9 mouse cellular contexts compared by ENCODE assay signal in genomic region chr9:107630576-107630975, GRCm38 (mm10). TPM values are rescaled to one million over a fixed set of nuclear protein-coding genes. Genes with fewer than 3 reads are reported as not detected.
DNase-seq lines count a peak whose midpoint lies in the region; ATAC-seq and TF ChIP-seq lines count a peak whose summit lies in the region.
"Had no signal": no experiment of that assay in that cellular context is flagged by ENCODE, and none has a peak within 500 bp of the region (broad histone marks: within the 10 kb centered on the region; RNA-seq: fewer than 3 reads in every experiment).

No protein-coding gene starts in this region.

- WGBS in hindbrain, embryonic 11.5 days = 0% methylated on average over 4 of the region's 4 CpGs

- peak overlapping the region; percentile 94 for H3K27ac ChIP-seq in gastrocnemius, adult 2 months
- peak overlapping the region; percentile 99 for H3K27ac ChIP-seq in hindbrain, embryonic 11.5 days (ENCODE audit: low read depth, low read length)

- peaks cover 61% of the 10 kb centered on the region for H3K4me1 ChIP-seq in hindbrain, embryonic 11.5 days (replicated peaks; ENCODE audit: control insufficient read depth, insufficient read depth, low read length)

- H3K4me3 ChIP-seq in gastrocnemius, adult 2 months = peak overlapping the region; percentile 98
- H3K4me3 ChIP-seq in hindbrain, embryonic 11.5 days (ENCODE audit: low read depth, low read length) = peak overlapping the region; percentile 25

- DNase-seq in gastrocnemius, adult 2 months = peak; percentile 54
- no peak for DNase-seq in gastrocnemius, postnatal 14 days
- DNase-seq in right cerebral cortex, postnatal 14 days = peak; percentile 57
- DNase-seq in right cerebral cortex, postnatal 25 days = no peak
- DNase-seq in hindbrain, embryonic 11.5 days (ENCODE audit: low spot score) = peak; percentile 89
- DNase-seq in lung, postnatal 10 days = peak; percentile 44
- DNase-seq in adrenal gland, adult 2 months = no peak

- ATAC-seq in hindbrain, embryonic 11.5 days (ENCODE audit: low FRiP score) = peak; percentile 57
- no peak for ATAC-seq in CD4-positive, CD25-positive, alpha-beta regulatory T cell, adult 4 months

- intact Hi-C loops in gastrocnemius, adult 2 months (cut with DNase I) = no loop called here
- intact Hi-C loops in gastrocnemius, postnatal 14 days (cut with DNase I; ENCODE audit: low total_unique reads) = no loop called here

- no peak for TF ChIP-seq CTCF in gastrocnemius, adult 2 months (IDR thresholded peaks at IDR 0.05)

- no peaks in the 10 kb centered on the region for H3K9me3 ChIP-seq in hindbrain, embryonic 11.5 days (ENCODE audit: control insufficient read depth, low read length)

- peak overlapping the region; percentile 51 for H3K4me2 ChIP-seq in hindbrain, embryonic 11.5 days (replicated peaks; ENCODE audit: low read depth, low read length)

- no peaks in the 10 kb centered on the region for H3K36me3 ChIP-seq in hindbrain, embryonic 11.5 days (ENCODE audit: control insufficient read depth, insufficient read depth, low read length)

- H3K27me3 ChIP-seq in hindbrain, embryonic 11.5 days (ENCODE audit: control insufficient read depth, insufficient read depth, low read length) = no peaks in the 10 kb centered on the region

- peak overlapping the region; percentile 71 for H3K9ac ChIP-seq in hindbrain, embryonic 11.5 days (ENCODE audit: low read depth, low read length)

RNA-seq across cellular contexts. Expression of gene Gnai2, which starts 4.6 kb away (rescaled TPM):
- total RNA-seq in gastrocnemius, adult 2 months (2021) = 10 to 100 TPM; 59.9 to 77.7 TPM
- total RNA-seq in gastrocnemius, postnatal 14 days (2021) = 100 to 1,000 TPM; 139 to 152 TPM
- polyA plus RNA-seq in hindbrain, embryonic 11.5 days (2014; fragmentation: Nextera tagmentation; extraction: Ambion mirVana) = 529 and 534 TPM in 2 replicates
- polyA plus RNA-seq in CD4-positive, CD25-positive, alpha-beta regulatory T cell, adult 4 months (2017; shearing (Covaris generic)) = 100 to 1,000 TPM; 120 to 139 TPM
- total RNA-seq in adrenal gland, adult 2 months (2021) = 100 to 1,000 TPM; 198 to 278 TPM
- polyA plus RNA-seq in adrenal gland, adult 2 months (2012; rRNA removed) = 330 and 345 TPM in 2 replicates

RNA-seq across cellular contexts. Expression of gene Sema3b, which starts 21.5 kb away (rescaled TPM):
- total RNA-seq in gastrocnemius, adult 2 months (2021) = 10 to 100 TPM; 11.2 to 17.9 TPM
- total RNA-seq in gastrocnemius, postnatal 14 days (2021) = 10 to 100 TPM; 27.6 to 35.2 TPM
- 1.4 and 1.6 TPM in 2 replicates for polyA plus RNA-seq in hindbrain, embryonic 11.5 days (2014; fragmentation: Nextera tagmentation; extraction: Ambion mirVana)
- not detected for polyA plus RNA-seq in CD4-positive, CD25-positive, alpha-beta regulatory T cell, adult 4 months (2017; shearing (Covaris generic))
- 1 to 10 TPM; 3.7 to 4.1 TPM for total RNA-seq in adrenal gland, adult 2 months (2021)
- 8.3 and 10.4 TPM in 2 replicates for polyA plus RNA-seq in adrenal gland, adult 2 months (2012; rRNA removed)

RNA-seq across cellular contexts. Expression of gene Slc38a3, which starts 38.8 kb away (rescaled TPM):
- 10 to 100 TPM; 60.8 to 94.7 TPM for total RNA-seq in gastrocnemius, adult 2 months (2021)
- 10 to 100 TPM; 29.8 to 57.1 TPM for total RNA-seq in gastrocnemius, postnatal 14 days (2021)
- 8.0 and 9.8 TPM in 2 replicates for polyA plus RNA-seq in hindbrain, embryonic 11.5 days (2014; fragmentation: Nextera tagmentation; extraction: Ambion mirVana)
- polyA plus RNA-seq in CD4-positive, CD25-positive, alpha-beta regulatory T cell, adult 4 months (2017; shearing (Covaris generic)) = not detected
- 1 to 10 TPM in 1 of 2 experiments, under 1 TPM in 1; 0.48 to 2.7 TPM for total RNA-seq in adrenal gland, adult 2 months (2021)
- polyA plus RNA-seq in adrenal gland, adult 2 months (2012; rRNA removed) = 1.7 and 4.1 TPM in 2 replicates

RNA-seq across cellular contexts. Expression of gene Ifrd2, which starts 43.1 kb away (rescaled TPM):
- 10 to 100 TPM; 48.5 to 50.4 TPM for total RNA-seq in gastrocnemius, adult 2 months (2021)
- 10 to 100 TPM; 33.5 to 42.7 TPM for total RNA-seq in gastrocnemius, postnatal 14 days (2021)
- polyA plus RNA-seq in hindbrain, embryonic 11.5 days (2014; fragmentation: Nextera tagmentation; extraction: Ambion mirVana) = 26.9 and 27.7 TPM in 2 replicates
- 10 to 100 TPM; 30.1 to 36.2 TPM for polyA plus RNA-seq in CD4-positive, CD25-positive, alpha-beta regulatory T cell, adult 4 months (2017; shearing (Covaris generic))
- 10 to 100 TPM; 36.0 to 41.7 TPM for total RNA-seq in adrenal gland, adult 2 months (2021)
- polyA plus RNA-seq in adrenal gland, adult 2 months (2012; rRNA removed) = 67.3 and 80.0 TPM in 2 replicates

RNA-seq across cellular contexts. Expression of gene Gnat1, which starts 48.9 kb away (rescaled TPM):
- total RNA-seq in gastrocnemius, adult 2 months (2021) = not detected
- not detected for total RNA-seq in gastrocnemius, postnatal 14 days (2021)
- polyA plus RNA-seq in hindbrain, embryonic 11.5 days (2014; fragmentation: Nextera tagmentation; extraction: Ambion mirVana) = 0.84 and 1.2 TPM in 2 replicates
- 1 to 10 TPM in 1 of 2 experiments, not detected in 1; 1.6 TPM for polyA plus RNA-seq in CD4-positive, CD25-positive, alpha-beta regulatory T cell, adult 4 months (2017; shearing (Covaris generic))
- under 1 TPM in 1 of 2 experiments, not detected in 1; 0.37 TPM for total RNA-seq in adrenal gland, adult 2 months (2021)
- 0.10 and 0.16 TPM in 2 replicates for polyA plus RNA-seq in adrenal gland, adult 2 months (2012; rRNA removed)
- total RNA-seq: gastrocnemius, postnatal 36 days had no signal

Comparison
In these comparisons a context has a peak if more than half of its experiments do, and no peak if none do; other contexts are left out.
1. DNase-seq: peak in gastrocnemius, adult 2 months (single experiment), right cerebral cortex, postnatal 14 days (single experiment), hindbrain, embryonic 11.5 days (single experiment) and lung, postnatal 10 days (single experiment); none in gastrocnemius, postnatal 14 days (single experiment), right cerebral cortex, postnatal 25 days (single experiment) and adrenal gland, adult 2 months (single experiment).
2. RNA of gene Slc38a3, which starts 38.8 kb away (total RNA-seq): 60.8 to 94.7 TPM in gastrocnemius, adult 2 months and 29.8 to 57.1 TPM in gastrocnemius, postnatal 14 days; 0.48 to 2.7 TPM in adrenal gland, adult 2 months; every median in the first group is over 4 times any median in the second.